Mouse (Mus musculus) MEL (cell line): ENCODE data around the gene Olfr873.

Experiments used
- CTCF ChIP-seq, 3 experiments: IDR thresholded peaks in 2 of 3; conservative IDR thresholded peaks in 1 of 3; 2 replicates each; pipeline ENCODE4 v1.5.1; 2011 to 2012; ENCODE audit warnings: low read length in 3 of 3, low read depth in 2 of 3, mild to moderate bottlenecking in 2 of 3, improper control_type of control experiment in 1 of 3, inconsistent platforms in 1 of 3, mixed read lengths in 1 of 3, moderate library complexity in 1 of 3; ENCODE audit not compliant: control insufficient read depth in 1 of 3, insufficient read depth in 1 of 3, poor library complexity in 1 of 3, severe bottlenecking in 1 of 3
- E2F4 ChIP-seq: IDR thresholded peaks from 2 replicates; pipeline ENCODE4 v1.6.1; 2011; ENCODE audit warnings: low read depth, low read length, improper control_type of control experiment, borderline replicate concordance
- ETS1 ChIP-seq: IDR thresholded peaks from 2 replicates; pipeline ENCODE4 v1.6.1; 2012; ENCODE audit warnings: low read depth, mild to moderate bottlenecking, inconsistent platforms, low read length, improper control_type of control experiment, moderate library complexity
- MAX ChIP-seq: IDR thresholded peaks from 2 replicates; pipeline ENCODE4 v1.6.1; 2011; ENCODE audit warnings: low read length, improper control_type of control experiment
- MEF2A ChIP-seq: IDR thresholded peaks from 2 replicates; pipeline ENCODE4 v1.6.1; 2014; ENCODE audit warnings: low read depth, mild to moderate bottlenecking, inconsistent platforms, low read length, improper control_type of control experiment; ENCODE audit not compliant: poor library complexity, insufficient replicate concordance, severe bottlenecking; ENCODE audit errors: extremely low read depth
- TBP ChIP-seq: IDR thresholded peaks from 2 replicates; pipeline ENCODE4 v1.8.0; 2011; ENCODE audit warnings: low read depth, low read length, improper control_type of control experiment

DNA sequence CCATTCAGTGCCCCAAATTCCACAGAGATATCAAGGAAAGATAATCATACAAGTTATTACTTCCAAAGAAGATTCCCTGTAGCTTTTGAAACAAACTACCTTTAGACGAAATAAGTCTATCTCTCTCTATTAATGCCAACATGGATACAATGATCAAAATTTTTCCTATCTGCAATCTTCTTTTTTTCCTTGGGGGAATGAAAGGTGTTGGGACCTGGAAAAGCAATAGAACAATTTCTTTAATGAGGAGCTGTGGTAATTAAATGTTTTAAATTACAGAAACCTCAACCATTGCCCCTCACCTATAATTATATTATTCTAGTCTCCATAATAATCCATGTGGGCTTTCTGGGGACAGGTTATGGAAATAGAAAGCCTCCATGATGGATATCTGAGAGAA, 16.3 kb upstream of the Olfr873 start, which contains the start of gene Olfr39:
- no peak for TF ChIP-seq TBP
- TF ChIP-seq CTCF (IDR thresholded peaks at IDR 0.05 in 2 of 3, conservative IDR thresholded peaks at IDR 0.05 in 1 of 3; ENCODE audit: control insufficient read depth in 1 of 3, insufficient read depth in 1 of 3, low read depth in 2 of 3, low read length in 3 of 3, poor library complexity in 1 of 3, severe bottlenecking in 1 of 3): no peak
- no peak for TF ChIP-seq ETS1
- no peak for TF ChIP-seq E2F4
- no peak for TF ChIP-seq MAX
- TF ChIP-seq MEF2A: no peak
